Mouse (Mus musculus) forebrain, embryonic 11.5 days (tissue): ENCODE measurements around the gene Ankrd66. TPM values are rescaled to one million over a fixed set of nuclear protein-coding genes. Genes with fewer than 3 reads are reported as not detected.
"Not testable (repeated sequence)": the region's sequence is repeated elsewhere in the genome, so short reads cannot be mapped to it uniquely, and the experiment has no call there.

Source experiments
- ATAC-seq: fragments of 200-750 bp; cut with Nextera tagmentation; replicated peaks from 2 replicates; pipeline ENCODE4 v1.8.0; 2017; ENCODE audit warnings: moderate TSS enrichment; ENCODE audit not compliant: low FRiP score
- DNase-seq: peaks from one replicate; pipeline ENCODE4 v3.0.0-alpha.2; 2017; ENCODE audit warnings: low spot score
- H3K27ac ChIP-seq: fragments of 300-500 bp; sonication (generic); 2 replicates; pipeline ENCODE4 v1.5.1; 2014; ENCODE audit warnings: low read depth, low read length
- H3K27me3 ChIP-seq: fragments of 300-500 bp; sonication (generic); 2 replicates; pipeline ENCODE4 v1.6.1; 2014; ENCODE audit warnings: mild to moderate bottlenecking, low read length, mixed read lengths; ENCODE audit not compliant: control insufficient read depth, insufficient read depth
- H3K36me3 ChIP-seq: fragments of 300-500 bp; sonication (generic); 2 replicates; pipeline ENCODE4 v1.6.1; 2014; ENCODE audit warnings: mild to moderate bottlenecking, low read length, moderate library complexity, mixed read lengths; ENCODE audit not compliant: control insufficient read depth, insufficient read depth
- H3K4me1 ChIP-seq: fragments of 300-500 bp; sonication (generic); replicated peaks from 2 replicates; pipeline ENCODE4 v1.6.1; 2014; ENCODE audit warnings: low read length, mixed read lengths; ENCODE audit not compliant: control insufficient read depth, insufficient read depth
- H3K4me2 ChIP-seq: fragments of 300-500 bp; sonication (generic); 2 replicates; pipeline ENCODE4 v1.6.1; 2014; ENCODE audit warnings: low read depth, mild to moderate bottlenecking, low read length, moderate library complexity, mixed read lengths; ENCODE audit not compliant: severe bottlenecking
- H3K4me3 ChIP-seq: fragments of 300-500 bp; sonication (generic); 2 replicates; pipeline ENCODE4 v1.5.1; 2014; ENCODE audit warnings: low read depth, low read length
- H3K9ac ChIP-seq: fragments of 300-500 bp; sonication (generic); 2 replicates; pipeline ENCODE4 v1.6.1; 2014; ENCODE audit warnings: low read length
- H3K9me3 ChIP-seq: fragments of 300-500 bp; sonication (generic); 2 replicates; pipeline ENCODE4 v1.6.1; 2016; ENCODE audit warnings: low read length, mixed read lengths; ENCODE audit not compliant: control insufficient read depth
- WGBS: fragments of 180-500 bp; shearing (Covaris S2); extraction: QIAGEN DNeasy Blood & Tissue Kit; methylation state at CpG from one replicate; pipeline ENCODE4 v1.1.7; 2014; 5-methylcytosine and 5-hydroxymethylcytosine counted together
- polyA plus RNA-seq: library from polyadenylated mRNA; unstranded; fragments of >200 nt; fragmentation: Nextera tagmentation; extraction: Ambion mirVana; gene quantifications from 2 replicates; pipeline ENCODE4 v1.2.1, GENCODE M21; 2014

The Ankrd66 gene
- polyA plus RNA-seq, 1 experiment from 2014 or later = not detected

DNA sequence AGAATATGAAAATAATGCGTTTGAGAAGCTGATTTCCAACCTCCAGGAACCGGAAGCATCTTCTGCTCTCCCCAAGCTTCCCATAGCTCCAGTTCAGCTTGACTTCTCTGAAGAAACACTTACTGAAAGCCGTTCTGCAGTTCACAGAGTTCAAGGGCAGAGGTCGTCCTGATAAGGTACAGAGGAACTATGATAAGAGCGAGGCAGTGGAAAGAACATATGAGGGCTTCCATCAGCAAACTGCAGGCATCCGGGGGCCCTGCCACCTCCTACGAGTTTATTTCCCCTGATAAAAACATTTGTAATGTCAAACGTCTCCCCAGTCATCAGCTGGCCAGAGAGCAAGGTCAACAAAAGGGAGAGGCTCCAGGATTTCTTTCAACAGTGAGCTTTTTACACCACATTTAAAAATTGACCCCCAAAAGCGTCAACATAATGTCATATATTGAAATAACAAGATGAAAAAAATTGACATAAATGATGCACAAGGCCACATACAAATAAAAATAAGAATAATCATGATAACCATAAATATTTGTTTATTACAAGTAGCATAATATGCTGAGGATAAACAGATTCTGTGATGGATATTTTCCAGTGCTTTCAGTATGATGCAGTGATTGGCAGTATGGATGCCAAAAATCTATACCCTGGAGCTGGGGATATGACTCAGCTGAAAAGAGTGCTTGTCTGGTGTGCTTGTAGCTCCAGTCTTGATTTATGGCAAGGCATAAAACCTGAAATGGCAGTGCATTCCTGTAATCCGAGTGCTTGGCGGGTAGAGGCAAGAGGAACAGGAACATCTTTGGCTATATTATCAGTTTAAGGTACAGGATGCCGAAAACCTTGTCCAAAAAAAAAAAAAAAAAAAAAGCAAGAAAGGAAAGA, 11.3 kb upstream of the Ankrd66 start:
- Histone ChIP-seq H3K4me1 (no peaks in the 10 kb centered on the region), H3K27me3 (no peaks in the 10 kb centered on the region), H3K4me3 (no peak overlapping the region), H3K36me3 (no peaks in the 10 kb centered on the region), H3K9me3 (no peaks in the 10 kb centered on the region), H3K27ac (no peak overlapping the region), H3K4me2 (no peak overlapping the region), H3K9ac (no peak overlapping the region)
- 85% methylated on average over 12 of the region's 12 CpGs for WGBS
- no peak for ATAC-seq
- no peak for DNase-seq

- Histone ChIP-seq H3K4me2 (no peak overlapping the region), H3K4me1 (no peaks in the 10 kb centered on the region), H3K27me3 (no peaks in the 10 kb centered on the region), H3K27ac (no peak overlapping the region), H3K36me3 (no peaks in the 10 kb centered on the region), H3K4me3 (no peak overlapping the region), H3K9ac (no peak overlapping the region), H3K9me3 (no peaks in the 10 kb centered on the region)
- ATAC-seq (no peak), DNase-seq (no peak)
- WGBS = 39% methylated on average over 3 of the region's 3 CpGs
Observed at GRCm38 (mm10) chr17:43551122-43551630, 7.7 kb upstream of the Ankrd66 start.

GRCm38 (mm10) chr17:43544040-43544439, 601 bp upstream of the Ankrd66 start:
- WGBS = 83% methylated on average over 4 of the region's 4 CpGs
- no peak for DNase-seq
- Histone ChIP-seq H3K4me3 (no peak overlapping the region), H3K9ac (no peak overlapping the region), H3K4me2 (no peak overlapping the region), H3K4me1 (no peaks in the 10 kb centered on the region), H3K27me3 (no peaks in the 10 kb centered on the region), H3K36me3 (no peaks in the 10 kb centered on the region), H3K9me3 (no peaks in the 10 kb centered on the region), H3K27ac (no peak overlapping the region)
- ATAC-seq = no peak

DNA sequence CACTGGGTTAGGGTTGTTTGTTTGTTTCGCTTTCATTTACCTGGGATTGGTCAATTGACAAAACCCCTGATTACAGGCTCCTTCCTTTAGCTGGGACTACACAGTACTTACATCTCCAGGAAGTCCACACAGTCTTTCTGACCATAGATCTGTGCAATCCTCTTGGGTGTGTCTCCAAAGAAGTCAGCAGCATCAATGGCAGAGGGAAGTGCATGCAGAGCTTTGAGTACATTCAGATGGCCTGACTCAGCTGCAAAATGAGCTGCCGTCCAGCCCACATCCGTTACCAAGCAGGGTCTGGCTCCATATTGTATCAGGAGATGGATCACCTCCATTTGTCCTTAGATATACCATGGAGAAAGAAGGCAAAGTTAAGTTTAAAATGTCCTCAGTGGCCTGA, 4.7 kb downstream of the Ankrd66 start:
- H3K36me3 ChIP-seq = no peaks in the 10 kb centered on the region
- 86% methylated on average over 3 of the region's 3 CpGs for WGBS
- DNase-seq = no peak
- peaks cover 2% of the 10 kb centered on the region; the same call in 1 of the 2 replicates for H3K4me1 ChIP-seq
- no peaks in the 10 kb centered on the region; the same call in 1 of the 2 replicates for H3K27me3 ChIP-seq
- H3K9ac ChIP-seq = no peak overlapping the region
- no peak overlapping the region for H3K4me2 ChIP-seq
- H3K4me3 ChIP-seq = no peak overlapping the region
- no peak overlapping the region for H3K27ac ChIP-seq
- H3K9me3 ChIP-seq = no peaks in the 10 kb centered on the region
- ATAC-seq = no peak

GRCm38 (mm10) chr17:43536841-43537240, 6.6 kb downstream of the Ankrd66 start:
- not testable (repeated sequence) for H3K9ac ChIP-seq, H3K27me3 ChIP-seq, H3K9me3 ChIP-seq, ATAC-seq, DNase-seq, H3K27ac ChIP-seq, H3K4me3 ChIP-seq, H3K4me1 ChIP-seq, H3K4me2 ChIP-seq, H3K36me3 ChIP-seq
- WGBS = 83% methylated on average over 6 of the region's 6 CpGs

DNA sequence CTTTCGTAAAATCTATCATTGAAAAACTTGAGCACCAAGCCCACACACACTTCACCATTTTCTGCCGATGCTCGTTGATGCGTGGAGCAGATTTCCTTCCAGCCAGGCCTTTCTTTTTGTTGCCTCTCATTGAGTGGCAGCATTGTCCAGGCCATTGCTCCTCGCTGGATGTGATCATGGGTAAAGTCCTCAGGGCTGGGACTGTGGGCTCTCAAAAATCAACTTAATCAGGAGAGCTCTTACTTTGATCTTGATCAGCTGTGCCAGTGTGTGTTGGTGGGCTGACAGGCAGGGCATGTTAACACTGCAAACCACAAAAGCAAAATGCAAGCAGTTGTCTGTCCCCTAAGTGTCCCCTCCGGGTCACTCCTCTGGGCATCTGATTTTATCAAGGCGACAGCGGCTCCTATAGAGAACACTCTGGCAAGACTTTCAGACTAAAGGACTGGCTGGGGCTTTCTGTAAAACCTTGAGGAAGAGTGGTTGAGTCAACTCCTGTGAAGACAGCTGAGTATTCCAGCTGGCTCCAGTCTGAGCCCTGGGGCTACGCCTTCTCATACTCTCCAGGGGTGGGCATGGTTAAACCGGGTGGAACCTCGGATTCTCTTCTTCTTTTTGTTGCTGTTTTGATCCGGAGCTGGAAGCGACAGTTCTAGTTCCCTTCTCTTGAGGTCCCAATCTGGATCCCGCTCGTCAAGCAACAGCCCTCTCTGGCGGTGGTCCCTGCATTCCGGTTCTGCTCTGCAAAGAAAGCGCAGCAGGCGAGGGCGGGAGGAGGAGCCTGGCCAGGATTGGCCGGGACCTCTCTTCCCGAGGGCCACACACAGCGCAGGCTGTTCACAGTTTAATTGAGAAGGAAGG, 8.8 kb downstream of the Ankrd66 start:
- ATAC-seq = peak; percentile 88
- no peaks in the 10 kb centered on the region for H3K9me3 ChIP-seq
- no peaks in the 10 kb centered on the region for H3K36me3 ChIP-seq
- no peaks in the 10 kb centered on the region; the same call in 1 of the 2 replicates for H3K27me3 ChIP-seq
- peak; percentile 86 for DNase-seq
- H3K4me1 ChIP-seq = peaks cover 2% of the 10 kb centered on the region; the same call in 1 of the 2 replicates
- H3K27ac ChIP-seq = no peak overlapping the region
- WGBS = 10% methylated on average over 23 of the region's 23 CpGs
- H3K4me3 ChIP-seq = no peak overlapping the region
- no peak overlapping the region for H3K9ac ChIP-seq
- peak overlapping the region; percentile 36 for H3K4me2 ChIP-seq

- H3K27me3 ChIP-seq = no peaks in the 10 kb centered on the region; the same call in 1 of the 2 replicates
- no peaks in the 10 kb centered on the region for H3K9me3 ChIP-seq
- H3K4me3 ChIP-seq = no peak overlapping the region
- no peaks in the 10 kb centered on the region for H3K36me3 ChIP-seq
- DNase-seq (no peak), ATAC-seq (no peak)
- H3K4me1 ChIP-seq = peaks cover 2% of the 10 kb centered on the region; the same call in 1 of the 2 replicates
- H3K27ac ChIP-seq = no peak overlapping the region
- no peak overlapping the region for H3K4me2 ChIP-seq
- 92% methylated on average over 4 of the region's 4 CpGs for WGBS
- H3K9ac ChIP-seq = no peak overlapping the region
Observed at GRCm38 (mm10) chr17:43531192-43531591, 12.2 kb downstream of the Ankrd66 start.

- no peaks in the 10 kb centered on the region for H3K9me3 ChIP-seq
- H3K4me2 ChIP-seq = no peak overlapping the region
- peaks cover 2% of the 10 kb centered on the region; the same call in 1 of the 2 replicates for H3K4me1 ChIP-seq
- H3K36me3 ChIP-seq = no peaks in the 10 kb centered on the region
- H3K9ac ChIP-seq = no peak overlapping the region
- H3K4me3 ChIP-seq = no peak overlapping the region
- H3K27me3 ChIP-seq = no peaks in the 10 kb centered on the region
- ATAC-seq (no peak), DNase-seq (no peak)
- H3K27ac ChIP-seq = no peak overlapping the region
- 94% methylated on average over 2 of the region's 2 CpGs for whole genome bisulfite sequencing
Observed at GRCm38 (mm10) chr17:43530507-43530906, 12.9 kb downstream of the Ankrd66 start.
